Mouse (Mus musculus) adrenal gland, adult 18-20 months (tissue): ENCODE results near the gene Tle4. TPM values are rescaled to one million over a fixed set of nuclear protein-coding genes. Genes with fewer than 3 reads are reported as not detected.

Experiments
- DNase-seq, 2 experiments: peaks; one replicate each; pipeline ENCODE4 v3.0.0; 2021 to 2022; ENCODE audit warnings: low spot score in 2 of 2
- total RNA-seq, 2 experiments: library from RNA; stranded (reverse); gene quantifications; 1 replicate in 1 of 2; 2 replicates in 1 of 2; pipeline ENCODE4 v1.2.3; 2021

Tle4 gene
- total RNA-seq, 2 experiments from 2014 or later: 8.8 to 11.0 TPM

GRCm38 (mm10) chr19:14591809-14592535 is 5.9 kb downstream of the Tle4 start:
- no peak for DNase-seq

GRCm38 (mm10) chr19:14590154-14590553 is 7.7 kb downstream of the Tle4 start:
- DNase-seq: no peak

GRCm38 (mm10) chr19:14588221-14589123 is 9.4 kb downstream of the Tle4 start:
- no peak for DNase-seq

- DNase-seq: no peak
These were observed 11.7 kb downstream of the Tle4 start for GRCm38 (mm10) chr19:14586171-14586570.

GRCm38 (mm10) chr19:14585731-14586130 is 12.1 kb downstream of the Tle4 start:
- DNase-seq: no peak

GRCm38 (mm10) chr19:14585235-14585634 is 12.6 kb downstream of the Tle4 start:
- no peak for DNase-seq

GRCm38 (mm10) chr19:14578698-14579097 is 19.2 kb downstream of the Tle4 start:
- no peak for DNase-seq

GRCm38 (mm10) chr19:14578016-14578415 is 19.8 kb downstream of the Tle4 start:
- DNase-seq: no peak

- DNase-seq: no peak
These were observed 21.5 kb downstream of the Tle4 start for GRCm38 (mm10) chr19:14576311-14576710.

- no peak for DNase-seq
These were observed 29.0 kb downstream of the Tle4 start for GRCm38 (mm10) chr19:14568879-14569278.

GRCm38 (mm10) chr19:14567081-14567480 is 30.8 kb downstream of the Tle4 start:
- DNase-seq: no peak

- DNase-seq: no peak
These were observed 31.3 kb downstream of the Tle4 start for GRCm38 (mm10) chr19:14566564-14567021.

GRCm38 (mm10) chr19:14565424-14566069 is 32.3 kb downstream of the Tle4 start:
- DNase-seq: no peak

- no peak for DNase-seq
These were observed 34.4 kb downstream of the Tle4 start for GRCm38 (mm10) chr19:14563273-14563959.

GRCm38 (mm10) chr19:14547871-14548270 is 50.0 kb downstream of the Tle4 start:
- no peak for DNase-seq

GRCm38 (mm10) chr19:14547133-14547842 is 50.6 kb downstream of the Tle4 start:
- no peak for DNase-seq

GRCm38 (mm10) chr19:14545485-14545884 is 52.4 kb downstream of the Tle4 start:
- no peak for DNase-seq

GRCm38 (mm10) chr19:14543305-14543704 is 54.5 kb downstream of the Tle4 start:
- no peak for DNase-seq

- DNase-seq: no peak
These were observed 57.2 kb downstream of the Tle4 start for GRCm38 (mm10) chr19:14540678-14541077.

- no peak for DNase-seq
These were observed 61.2 kb downstream of the Tle4 start for GRCm38 (mm10) chr19:14536676-14537075.
